ENCODE assay signal across 18 mouse cellular contexts in the genomic region with DNA sequence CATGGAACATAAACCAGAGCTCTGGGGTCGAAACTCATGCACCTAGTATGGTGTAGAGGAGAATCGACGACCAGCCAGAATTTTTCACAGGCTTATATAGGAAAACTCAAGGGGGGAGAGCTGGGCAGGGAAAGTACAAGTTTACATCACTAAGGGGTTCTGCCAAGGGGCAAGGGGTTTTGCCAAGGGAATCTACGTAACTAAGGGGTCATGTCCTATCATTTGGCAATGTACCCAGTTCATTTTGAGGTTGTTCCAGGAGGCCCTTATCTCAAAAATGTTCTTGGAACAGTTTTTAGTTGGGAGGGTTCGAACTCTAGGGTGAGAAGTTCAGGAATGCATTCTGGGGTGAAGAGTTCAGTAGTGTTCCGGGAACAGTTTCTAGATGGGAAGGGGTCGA. TPM values are rescaled to one million over a fixed set of nuclear protein-coding genes. Genes with fewer than 3 reads are reported as not detected.
"Had no signal": no experiment of that assay in that cellular context is flagged by ENCODE, and none has a peak within 500 bp of the region (broad histone marks: within the 10 kb centered on the region; RNA-seq: fewer than 3 reads in every experiment).

No protein-coding gene starts in this region.

RNA-seq across cellular contexts. Expression of a gene that starts 21.2 kb away (rescaled TPM):
- total RNA-seq: monocyte, adult 5-6 weeks had no signal

RNA-seq across cellular contexts. Expression of a gene that starts 43.7 kb away (rescaled TPM):
- total RNA-seq: megakaryocyte progenitor cell, adult 5-6 weeks; midbrain, postnatal 0 days; monocyte, adult 5-6 weeks; neutrophil, adult 5-6 weeks had no signal
- polyA plus RNA-seq: lung, embryonic 14.5 days; lung, embryonic 16.5 days; macrophage; midbrain, embryonic 11.5 days; midbrain, embryonic 13.5 days; midbrain, embryonic 15.5 days; midbrain, postnatal 0 days; neural tube, embryonic 12.5 days; neural tube, embryonic 14.5 days; spleen, adult 2 months; stomach, embryonic 15.5 days; stomach, postnatal 0 days; testis, adult 2 months; thymus, adult 2 months; urinary bladder, adult 2 months had no signal

RNA-seq across cellular contexts. Expression of a gene that starts 51.9 kb away (rescaled TPM):
- total RNA-seq: neutrophil, adult 5-6 weeks had no signal
